Mouse (Mus musculus) lung, postnatal 0 days (tissue): ENCODE measurements around the gene Rgs7. TPM values are rescaled to one million over a fixed set of nuclear protein-coding genes. Genes with fewer than 3 reads are reported as not detected.
A peak's percentile ranks its signal among the peaks of the same experiment; 100 is the strongest.

Experiments used
- ATAC-seq: fragments of 200-750 bp; cut with Nextera tagmentation; 2 replicates; pipeline ENCODE4 v1.8.0; 2017; ENCODE audit warnings: moderate library complexity
- DNase-seq: peaks from one replicate; pipeline ENCODE4 v3.0.0-alpha.2; 2016; ENCODE audit warnings: low spot score
- H3K27ac ChIP-seq: fragments of 300-500 bp; sonication (generic); 2 replicates; pipeline ENCODE4 v1.5.1; 2014; ENCODE audit warnings: antibody characterized with exemption, mild to moderate bottlenecking, low read length, mixed read lengths
- H3K27me3 ChIP-seq: fragments of 300-500 bp; sonication (generic); replicated peaks from 2 replicates; pipeline ENCODE4 v1.6.1; 2014; ENCODE audit warnings: low read length, mixed read lengths; ENCODE audit not compliant: insufficient read depth
- H3K36me3 ChIP-seq: fragments of 300-500 bp; sonication (generic); 2 replicates; pipeline ENCODE4 v1.6.1; 2014; ENCODE audit warnings: low read length, mixed read lengths; ENCODE audit not compliant: insufficient read depth
- H3K4me1 ChIP-seq: fragments of 300-500 bp; sonication (generic); 2 replicates; pipeline ENCODE4 v1.6.1; 2014; ENCODE audit warnings: antibody characterized with exemption, low read depth, low read length, mixed read lengths; ENCODE audit not compliant: insufficient read depth
- H3K4me2 ChIP-seq: fragments of 300-500 bp; sonication (generic); replicated peaks from 2 replicates; pipeline ENCODE4 v1.6.1; 2014; ENCODE audit warnings: low read depth, mild to moderate bottlenecking, low read length, moderate library complexity, mixed read lengths
- H3K4me3 ChIP-seq: fragments of 300-500 bp; sonication (generic); 2 replicates; pipeline ENCODE4 v1.5.1; 2014; ENCODE audit warnings: low read depth, low read length
- H3K9ac ChIP-seq: fragments of 300-500 bp; sonication (generic); replicated peaks from 2 replicates; pipeline ENCODE4 v1.6.1; 2014; ENCODE audit warnings: low read depth, mild to moderate bottlenecking
- H3K9me3 ChIP-seq: fragments of 300-500 bp; sonication (generic); 2 replicates; pipeline ENCODE4 v1.6.1; 2016; ENCODE audit warnings: low read length, mixed read lengths
- CTCF ChIP-seq: IDR thresholded peaks from 2 replicates; pipeline ENCODE4 v1.5.1; 2016; ENCODE audit warnings: antibody characterized with exemption, mild to moderate bottlenecking
- EP300 ChIP-seq: IDR thresholded peaks from 2 replicates; pipeline ENCODE4 v1.6.1; 2016; ENCODE audit warnings: antibody characterized with exemption, mild to moderate bottlenecking, control low read depth
- WGBS: fragments of 180-500 bp; shearing (Covaris S2); extraction: QIAGEN DNeasy Blood & Tissue Kit; methylation state at CpG from one replicate; pipeline ENCODE4 v1.1.7; 2014; 5-methylcytosine and 5-hydroxymethylcytosine counted together
- polyA plus RNA-seq: library from polyadenylated mRNA; unstranded; fragments of >200 nt; fragmentation: Nextera tagmentation; extraction: Ambion mirVana; gene quantifications from 2 replicates; pipeline ENCODE4 v1.2.1, GENCODE M21; 2015

The Rgs7 gene
- polyA plus RNA-seq, 1 experiment from 2014 or later = 0.20 TPM

- DNase-seq = peak; percentile 13
- H3K4me2 ChIP-seq = no peak overlapping the region
- no peaks in the 10 kb centered on the region for H3K27me3 ChIP-seq
- ATAC-seq = no peak
- H3K4me1 ChIP-seq = no peaks in the 10 kb centered on the region
- no peak overlapping the region for H3K27ac ChIP-seq
- no peak overlapping the region for H3K4me3 ChIP-seq
- no peaks in the 10 kb centered on the region for H3K36me3 ChIP-seq
- TF ChIP-seq EP300 (no peak), CTCF (no peak)
- 39% methylated on average over 2 of the region's 2 CpGs for WGBS
- H3K9ac ChIP-seq = no peak overlapping the region
- H3K9me3 ChIP-seq = no peaks in the 10 kb centered on the region
These were observed 363.8 kb downstream of the Rgs7 start for GRCm38 (mm10) chr1:175128525-175128924.

- ATAC-seq = no peak
- 77% methylated on average over 3 of the region's 3 CpGs for whole genome bisulfite sequencing
- no peak for DNase-seq
- TF ChIP-seq CTCF (no peak), EP300 (no peak)
- Histone ChIP-seq H3K4me1 (no peaks in the 10 kb centered on the region), H3K4me2 (no peak overlapping the region), H3K27ac (no peak overlapping the region), H3K9me3 (no peaks in the 10 kb centered on the region), H3K4me3 (no peak overlapping the region), H3K36me3 (no peaks in the 10 kb centered on the region), H3K27me3 (no peaks in the 10 kb centered on the region), H3K9ac (no peak overlapping the region)
These were observed 367.9 kb downstream of the Rgs7 start for GRCm38 (mm10) chr1:175124416-175124815.

- H3K4me2 ChIP-seq = no peak overlapping the region
- no peaks in the 10 kb centered on the region for H3K36me3 ChIP-seq
- H3K9me3 ChIP-seq = no peaks in the 10 kb centered on the region
- peak; percentile 11 for DNase-seq
- 66% methylated on average over 4 of the region's 4 CpGs for WGBS
- H3K4me1 ChIP-seq = no peaks in the 10 kb centered on the region
- no peak overlapping the region for H3K27ac ChIP-seq
- ATAC-seq = no peak
- H3K27me3 ChIP-seq = no peaks in the 10 kb centered on the region
- no peak for TF ChIP-seq EP300
- peak; percentile 48 for TF ChIP-seq CTCF
- H3K4me3 ChIP-seq = no peak overlapping the region
- no peak overlapping the region for H3K9ac ChIP-seq
These were observed 373.3 kb downstream of the Rgs7 start for GRCm38 (mm10) chr1:175118904-175119555.

GRCm38 (mm10) chr1:175108270-175108860, 383.9 kb downstream of the Rgs7 start:
- H3K9me3 ChIP-seq = no peaks in the 10 kb centered on the region
- no peak for ATAC-seq
- no peak for TF ChIP-seq CTCF
- no peak for TF ChIP-seq EP300
- no peak overlapping the region for H3K27ac ChIP-seq
- H3K27me3 ChIP-seq = no peaks in the 10 kb centered on the region
- no peak overlapping the region for H3K9ac ChIP-seq
- H3K4me2 ChIP-seq = no peak overlapping the region
- 81% methylated on average over 1 of the region's 1 CpGs for WGBS
- DNase-seq = no peak
- no peaks in the 10 kb centered on the region for H3K36me3 ChIP-seq
- H3K4me1 ChIP-seq = no peaks in the 10 kb centered on the region
- no peak overlapping the region for H3K4me3 ChIP-seq

GRCm38 (mm10) chr1:175106315-175106714, 386.0 kb downstream of the Rgs7 start:
- H3K4me3 ChIP-seq = no peak overlapping the region
- no peak for ATAC-seq
- no peak overlapping the region for H3K4me2 ChIP-seq
- H3K27me3 ChIP-seq = no peaks in the 10 kb centered on the region
- H3K9ac ChIP-seq = no peak overlapping the region
- H3K36me3 ChIP-seq = no peaks in the 10 kb centered on the region
- no peak overlapping the region for H3K27ac ChIP-seq
- no peak for TF ChIP-seq EP300
- no peak for TF ChIP-seq CTCF
- no peaks in the 10 kb centered on the region for H3K9me3 ChIP-seq
- no peaks in the 10 kb centered on the region for H3K4me1 ChIP-seq
- DNase-seq = no peak
- 6% methylated on average over 1 of the region's 1 CpGs for WGBS

GRCm38 (mm10) chr1:175105426-175105825, 386.9 kb downstream of the Rgs7 start:
- WGBS = 71% methylated on average over 5 of the region's 5 CpGs
- no peak overlapping the region for H3K4me2 ChIP-seq
- no peak for ATAC-seq
- no peak overlapping the region for H3K4me3 ChIP-seq
- H3K4me1 ChIP-seq = no peaks in the 10 kb centered on the region
- no peak overlapping the region for H3K9ac ChIP-seq
- no peak for TF ChIP-seq CTCF
- no peak for TF ChIP-seq EP300
- H3K27ac ChIP-seq = no peak overlapping the region
- no peaks in the 10 kb centered on the region for H3K27me3 ChIP-seq
- no peaks in the 10 kb centered on the region for H3K9me3 ChIP-seq
- H3K36me3 ChIP-seq = no peaks in the 10 kb centered on the region
- DNase-seq = no peak
